Mouse (Mus musculus) limb, embryonic 12.5 days (tissue): ENCODE results near the gene Dpagt1. TPM values are rescaled to one million over a fixed set of nuclear protein-coding genes. Genes with fewer than 3 reads are reported as not detected.
A peak's percentile ranks its signal among the peaks of the same experiment; 100 is the strongest.
"Not testable (repeated sequence)": the region's sequence is repeated elsewhere in the genome, so short reads cannot be mapped to it uniquely, and the experiment has no call there.

Experiments
- ATAC-seq: fragments of 200-750 bp; cut with Nextera tagmentation; 2 replicates; pipeline ENCODE4 v1.8.0; 2017; ENCODE audit warnings: low read depth, moderate TSS enrichment; ENCODE audit not compliant: insufficient number of reproducible peaks, insufficient read depth, low FRiP score, low TSS enrichment
- H3K27ac ChIP-seq: fragments of 300-500 bp; sonication (generic); 2 replicates; pipeline ENCODE4 v1.5.1; 2016; ENCODE audit warnings: mild to moderate bottlenecking, moderate library complexity
- H3K27me3 ChIP-seq: fragments of 300-500 bp; sonication (generic); 2 replicates; pipeline ENCODE4 v1.6.1; 2016; ENCODE audit warnings: mild to moderate bottlenecking, moderate library complexity
- H3K36me3 ChIP-seq: fragments of 300-500 bp; sonication (generic); 2 replicates; pipeline ENCODE4 v1.6.1; 2016; ENCODE audit warnings: mild to moderate bottlenecking, moderate library complexity
- H3K4me1 ChIP-seq: fragments of 300-500 bp; sonication (generic); replicated peaks from 2 replicates; pipeline ENCODE4 v1.6.1; 2016
- H3K4me2 ChIP-seq: fragments of 300-500 bp; sonication (generic); 2 replicates; pipeline ENCODE4 v1.6.1; 2016; ENCODE audit warnings: mild to moderate bottlenecking, moderate library complexity
- H3K4me3 ChIP-seq: fragments of 300-500 bp; sonication (generic); replicated peaks from 2 replicates; pipeline ENCODE4 v1.5.1; 2016; ENCODE audit warnings: mild to moderate bottlenecking
- H3K9ac ChIP-seq: fragments of 300-500 bp; sonication (generic); replicated peaks from 2 replicates; pipeline ENCODE4 v1.6.1; 2016; ENCODE audit warnings: mild to moderate bottlenecking, moderate library complexity
- H3K9me3 ChIP-seq: fragments of 300-500 bp; sonication (generic); 2 replicates; pipeline ENCODE4 v1.6.1; 2016; ENCODE audit warnings: mild to moderate bottlenecking, moderate library complexity
- WGBS: fragments of 180-500 bp; shearing (Covaris S2); methylation state at CpG from one replicate; pipeline ENCODE4 v1.1.7; 2016; 5-methylcytosine and 5-hydroxymethylcytosine counted together
- polyA plus RNA-seq: library from polyadenylated mRNA; unstranded; fragments of >200 nt; fragmentation: Nextera tagmentation; extraction: Ambion mirVana; gene quantifications from 2 replicates; pipeline ENCODE4 v1.2.1, GENCODE M21; 2016

The Dpagt1 gene
- polyA plus RNA-seq, 1 experiment from 2014 or later, result 38.6 TPM

GRCm38 (mm10) chr9:44318826-44319095 is 7.1 kb upstream of the Dpagt1 start:
- no peaks in the 10 kb centered on the region for H3K27me3 ChIP-seq
- H3K4me1 ChIP-seq, result peaks cover 21% of the 10 kb centered on the region
- peak overlapping the region; percentile 89 for H3K4me3 ChIP-seq
- peak overlapping the region; percentile 96 for H3K4me2 ChIP-seq
- H3K36me3 ChIP-seq, result peaks cover 35% of the 10 kb centered on the region
- H3K9me3 ChIP-seq, result no peaks in the 10 kb centered on the region
- WGBS, result 28% methylated on average over 3 of the region's 3 CpGs
- H3K9ac ChIP-seq, result peak overlapping the region; percentile 80; the same call in 1 of the 2 replicates
- H3K27ac ChIP-seq, result no peak overlapping the region
- no peak for ATAC-seq

- Histone ChIP-seq H3K27me3 (no peaks in the 10 kb centered on the region), H3K9me3 (no peaks in the 10 kb centered on the region), H3K9ac (peak overlapping the region; percentile 80), H3K36me3 (peaks cover 29% of the 10 kb centered on the region), H3K4me1 (peaks cover 21% of the 10 kb centered on the region), H3K4me3 (peak overlapping the region; percentile 89), H3K4me2 (peak overlapping the region; percentile 96), H3K27ac (peak overlapping the region; percentile 41; the same call in 1 of the 2 replicates)
- ATAC-seq, result peak; percentile 22; the same call in 1 of the 2 replicates
- WGBS, result 3% methylated on average over 37 of the region's 37 CpGs
These were observed 6.5 kb upstream of the Dpagt1 start for GRCm38 (mm10) chr9:44319105-44319886.

- under 1% methylated on average over 66 of the region's 67 CpGs for WGBS
- Histone ChIP-seq H3K36me3 (peaks cover 21% of the 10 kb centered on the region), H3K9me3 (no peaks in the 10 kb centered on the region), H3K4me2 (peak within 1 kb of the TSS; percentile 96), H3K4me1 (peaks cover 21% of the 10 kb centered on the region), H3K9ac (peak within 1 kb of the TSS; percentile 80), H3K27ac (peak within 1 kb of the TSS; percentile 59; the same call in 1 of the 2 replicates), H3K27me3 (no peaks in the 10 kb centered on the region), H3K4me3 (peak within 1 kb of the TSS; percentile 89)
- peak; percentile 95 for ATAC-seq
These were observed 5.7 kb upstream of the Dpagt1 start, which contains the start of gene C2cd2l for GRCm38 (mm10) chr9:44319887-44320798. Gene C2cd2l, minus strand, starts transcription at chr9:44320285.

DNA sequence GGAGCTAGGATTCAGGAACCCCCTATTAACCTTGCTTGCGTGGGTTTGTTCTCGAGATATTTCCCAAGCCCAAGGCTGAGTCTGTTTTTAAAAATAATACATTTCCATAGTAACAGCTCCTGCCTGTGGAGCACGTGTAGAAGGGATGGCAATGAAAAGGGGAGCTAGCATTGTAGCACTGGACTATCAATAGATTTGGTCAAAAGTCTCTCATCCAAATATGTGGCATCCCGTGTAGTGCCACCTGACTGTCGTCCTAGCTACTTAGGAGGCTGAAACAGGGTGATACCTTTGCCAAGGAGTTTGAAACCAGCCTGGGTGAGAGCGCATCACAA is 5.1 kb upstream of the Dpagt1 start:
- peaks cover 24% of the 10 kb centered on the region for H3K4me1 ChIP-seq
- H3K4me2 ChIP-seq, result peak overlapping the region; percentile 96
- no peaks in the 10 kb centered on the region for H3K9me3 ChIP-seq
- H3K27me3 ChIP-seq, result no peaks in the 10 kb centered on the region
- H3K4me3 ChIP-seq, result peak overlapping the region; percentile 89
- peak overlapping the region; percentile 51; the same call in 1 of the 2 replicates for H3K9ac ChIP-seq
- WGBS, result 26% methylated on average over 6 of the region's 6 CpGs
- peak overlapping the region; percentile 59; the same call in 1 of the 2 replicates for H3K27ac ChIP-seq
- peaks cover 15% of the 10 kb centered on the region for H3K36me3 ChIP-seq
- no peak; the same call in 1 of the 2 replicates for ATAC-seq

GRCm38 (mm10) chr9:44323656-44324055 is 2.2 kb upstream of the Dpagt1 start:
- ATAC-seq, H3K9ac ChIP-seq: not testable (repeated sequence)
- 79% methylated on average over 3 of the region's 4 CpGs for WGBS

GRCm38 (mm10) chr9:44324147-44324546 is 1.7 kb upstream of the Dpagt1 start:
- Histone ChIP-seq H3K4me3 (no peak overlapping the region), H3K27me3 (no peaks in the 10 kb centered on the region), H3K4me1 (peaks cover 23% of the 10 kb centered on the region), H3K9me3 (no peaks in the 10 kb centered on the region), H3K4me2 (no peak overlapping the region), H3K27ac (no peak overlapping the region), H3K36me3 (peaks cover 9% of the 10 kb centered on the region), H3K9ac (no peak overlapping the region)
- no peak for ATAC-seq
- 79% methylated on average over 6 of the region's 6 CpGs for WGBS

More at GRCm38 (mm10) chr9:44323656-44324055, 2.2 kb upstream of the Dpagt1 start:
- H3K27ac ChIP-seq, H3K9me3 ChIP-seq, H3K4me2 ChIP-seq, H3K4me3 ChIP-seq, H3K36me3 ChIP-seq, H3K27me3 ChIP-seq: not testable (repeated sequence)
- H3K4me1 ChIP-seq, result peaks cover 28% of the 10 kb centered on the region

DNA sequence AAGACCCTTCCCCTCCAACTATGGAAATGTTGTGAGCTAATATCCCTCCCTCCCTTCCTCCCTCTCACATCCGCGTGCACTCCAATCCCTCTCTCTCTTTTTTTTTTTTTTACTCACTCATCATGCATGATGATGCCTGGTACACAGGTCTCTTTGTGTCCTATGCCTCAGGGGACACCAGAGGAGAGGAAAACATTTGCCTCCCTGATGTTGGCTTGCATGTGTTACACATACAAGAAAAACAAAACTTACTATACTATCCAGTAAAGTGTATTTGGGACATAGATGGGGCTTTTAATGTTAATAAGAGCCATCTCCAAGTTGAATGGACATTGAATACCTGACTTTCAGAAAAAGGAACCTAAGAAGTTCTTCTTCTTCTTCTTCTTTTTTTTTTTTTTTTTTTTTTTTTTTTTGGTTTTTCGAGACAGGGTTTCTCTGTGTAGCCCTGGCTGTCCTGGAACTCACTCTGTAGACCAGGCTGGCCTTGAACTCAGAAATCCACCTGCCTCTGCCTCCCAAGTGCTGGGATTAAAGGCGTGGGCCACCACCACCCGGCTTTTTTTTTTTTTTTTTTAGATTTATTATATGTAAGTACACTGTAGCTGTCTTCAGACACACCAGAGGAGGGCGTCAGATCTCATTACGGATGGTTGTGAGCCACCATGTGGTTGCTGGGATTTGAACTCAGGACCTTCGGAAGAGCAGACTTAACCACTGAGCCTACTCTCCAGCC is 619 bp upstream of the Dpagt1 start:
- H3K9ac ChIP-seq, result not testable (repeated sequence)
- Histone ChIP-seq H3K4me2 (peak overlapping the region; percentile 79), H3K4me3 (peak overlapping the region; percentile 75)

DNA sequence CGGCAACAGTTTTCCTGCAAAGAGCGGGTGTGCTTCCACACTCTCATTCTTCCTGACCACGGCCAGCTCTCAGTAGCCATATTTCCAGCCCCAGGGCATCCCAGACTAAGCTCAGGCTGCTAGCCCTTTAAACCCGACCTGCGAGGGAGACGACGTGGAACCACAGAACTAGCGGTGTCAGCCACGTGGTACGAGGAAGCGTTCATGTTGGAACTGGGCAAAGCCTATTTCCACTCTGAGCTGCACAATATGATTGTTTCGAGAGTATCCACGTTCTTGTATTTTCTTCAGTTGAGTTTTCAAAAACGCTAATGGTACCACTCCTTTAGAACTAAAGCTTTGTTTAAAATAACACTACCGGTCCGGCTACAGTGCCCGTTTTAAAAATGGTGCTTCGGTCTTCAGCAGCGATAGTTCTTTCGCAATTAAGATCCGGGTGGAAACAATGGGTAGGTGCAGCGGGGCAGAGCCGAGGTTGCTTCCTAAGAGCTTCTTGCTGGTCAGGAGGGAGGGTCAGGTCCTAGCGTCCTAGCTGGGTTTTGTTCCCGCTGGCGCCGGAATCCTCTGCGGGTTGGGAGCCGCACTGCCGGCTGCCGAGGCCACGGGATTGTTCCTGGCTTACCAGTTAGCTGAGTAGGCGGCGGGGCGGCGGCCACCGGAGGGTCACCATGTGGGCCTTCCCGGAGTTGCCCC is 698 bp downstream of the Dpagt1 start:
- Histone ChIP-seq H3K27ac (peak overlapping the region; percentile 95), H3K4me1 (peaks cover 13% of the 10 kb centered on the region), H3K36me3 (peaks cover 31% of the 10 kb centered on the region), H3K9me3 (no peaks in the 10 kb centered on the region), H3K27me3 (no peaks in the 10 kb centered on the region), H3K4me2 (peak overlapping the region; percentile 79), H3K4me3 (peak overlapping the region; percentile 75), H3K9ac (peak overlapping the region; percentile 88)
- peak; percentile 87 for ATAC-seq
- WGBS, result under 1% methylated on average over 38 of the region's 38 CpGs

More for the DNA sequence above, 619 bp upstream of the Dpagt1 start:
- peak overlapping the region; percentile 95 for H3K27ac ChIP-seq
- peaks cover 18% of the 10 kb centered on the region for H3K36me3 ChIP-seq
- H3K9me3 ChIP-seq, H3K27me3 ChIP-seq, ATAC-seq: not testable (repeated sequence)
- peaks cover 19% of the 10 kb centered on the region for H3K4me1 ChIP-seq
- 77% methylated on average over 7 of the region's 8 CpGs for WGBS

DNA sequence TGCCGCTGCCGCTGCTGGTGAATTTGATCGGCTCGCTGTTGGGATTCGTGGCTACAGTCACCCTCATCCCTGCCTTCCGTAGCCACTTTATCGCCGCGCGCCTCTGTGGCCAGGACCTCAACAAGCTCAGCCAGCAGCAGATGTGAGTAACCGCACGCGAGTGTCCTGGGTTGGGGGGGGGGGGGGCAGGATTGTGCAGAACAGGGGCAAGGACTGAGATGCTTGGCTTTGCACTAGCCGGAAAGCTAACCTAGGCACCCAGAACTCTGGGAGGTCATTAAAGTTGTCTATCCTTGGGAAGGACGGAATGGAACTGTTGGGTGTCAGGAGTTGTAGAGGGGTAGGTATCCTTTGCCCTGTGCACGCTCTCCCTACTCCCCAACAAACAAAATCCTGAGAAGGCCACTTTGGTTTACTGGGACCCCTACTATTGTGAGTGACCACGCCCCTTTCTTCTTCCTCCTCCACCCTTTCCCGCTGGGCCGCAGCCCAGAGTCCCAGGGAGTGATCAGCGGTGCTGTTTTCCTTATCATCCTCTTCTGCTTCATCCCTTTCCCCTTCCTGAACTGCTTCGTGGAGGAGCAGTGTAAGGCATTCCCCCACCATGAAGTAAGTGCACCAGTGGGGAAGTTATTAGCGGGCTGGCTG is 1.4 kb downstream of the Dpagt1 start:
- Histone ChIP-seq H3K36me3 (peaks cover 38% of the 10 kb centered on the region), H3K27ac (peak overlapping the region; percentile 95), H3K4me3 (peak overlapping the region; percentile 75), H3K27me3 (no peaks in the 10 kb centered on the region), H3K9me3 (no peaks in the 10 kb centered on the region), H3K4me1 (peaks cover 13% of the 10 kb centered on the region), H3K9ac (peak overlapping the region; percentile 88), H3K4me2 (peak overlapping the region; percentile 79)
- WGBS, result 1% methylated on average over 22 of the region's 22 CpGs
- 0 out of 2 replicates have a peak, but pooled peaks have one; percentile 34 for ATAC-seq

DNA sequence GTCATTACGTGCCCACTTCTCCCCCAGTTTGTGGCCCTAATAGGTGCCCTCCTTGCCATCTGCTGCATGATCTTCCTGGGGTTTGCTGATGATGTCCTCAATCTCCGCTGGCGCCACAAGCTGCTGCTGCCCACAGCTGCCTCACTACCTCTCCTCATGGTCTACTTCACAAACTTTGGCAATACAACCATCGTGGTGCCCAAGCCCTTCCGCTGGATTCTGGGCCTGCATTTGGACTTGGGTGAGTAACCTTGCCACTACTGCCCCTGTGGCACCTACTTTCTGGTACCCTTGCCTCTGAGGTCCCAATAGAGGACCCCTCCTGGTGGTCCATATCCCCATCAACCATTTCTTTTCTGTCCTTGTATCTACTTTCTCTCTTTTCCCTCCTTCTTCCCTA is 2.1 kb downstream of the Dpagt1 start:
- H3K36me3 ChIP-seq, result peaks cover 46% of the 10 kb centered on the region
- H3K4me2 ChIP-seq, result peak overlapping the region; percentile 79
- peak overlapping the region; percentile 75 for H3K4me3 ChIP-seq
- peak overlapping the region; percentile 88; the same call in 1 of the 2 replicates for H3K9ac ChIP-seq
- H3K9me3 ChIP-seq, result no peaks in the 10 kb centered on the region
- no peak overlapping the region for H3K27ac ChIP-seq
- H3K27me3 ChIP-seq, result no peaks in the 10 kb centered on the region
- 88% methylated on average over 5 of the region's 5 CpGs for WGBS
- no peak for ATAC-seq
- H3K4me1 ChIP-seq, result peaks cover 13% of the 10 kb centered on the region
